Mouse (Mus musculus) cerebellum, postnatal 4 days (tissue): ENCODE results near the gene Ptrh2.

Source experiments
- DNase-seq, 2 experiments: peaks; one replicate each; pipeline ENCODE4 v3.0.0; 2022; ENCODE audit warnings: low spot score in 2 of 2, mixed read lengths in 1 of 2

Gene Ptrh2

GRCm38 (mm10) chr11:86668169-86668568, 15.6 kb upstream of the Ptrh2 start:
- no peak for DNase-seq

GRCm38 (mm10) chr11:86671041-86671675, 12.6 kb upstream of the Ptrh2 start:
- DNase-seq, result no peak

- DNase-seq, result no peak
Observed at GRCm38 (mm10) chr11:86672772-86673171, 11.0 kb upstream of the Ptrh2 start.

GRCm38 (mm10) chr11:86675520-86675919, 8.3 kb upstream of the Ptrh2 start:
- no peak for DNase-seq

GRCm38 (mm10) chr11:86678957-86679356, 4.8 kb upstream of the Ptrh2 start:
- DNase-seq, result no peak

GRCm38 (mm10) chr11:86680729-86681128, 3.1 kb upstream of the Ptrh2 start:
- DNase-seq, result no peak

- no peak for DNase-seq
Observed at GRCm38 (mm10) chr11:86681423-86681822, 2.4 kb upstream of the Ptrh2 start.

- DNase-seq, result no peak
Observed at GRCm38 (mm10) chr11:86682861-86683260, 924 bp upstream of the Ptrh2 start.

- DNase-seq, result no peak
Observed at GRCm38 (mm10) chr11:86684126-86685012, 584 bp downstream of the Ptrh2 start.

- no peak for DNase-seq
Observed at GRCm38 (mm10) chr11:86685366-86685765, 1.6 kb downstream of the Ptrh2 start.

GRCm38 (mm10) chr11:86690383-86690782, 6.6 kb downstream of the Ptrh2 start:
- no peak for DNase-seq

GRCm38 (mm10) chr11:86691482-86691881, 7.7 kb downstream of the Ptrh2 start:
- DNase-seq, result no peak

GRCm38 (mm10) chr11:86691956-86692355, 8.2 kb downstream of the Ptrh2 start:
- no peak for DNase-seq

GRCm38 (mm10) chr11:86692546-86692945, 8.8 kb downstream of the Ptrh2 start:
- no peak for DNase-seq

- no peak for DNase-seq
Observed at GRCm38 (mm10) chr11:86695461-86695860, 11.7 kb downstream of the Ptrh2 start.

- no peak for DNase-seq
Observed at GRCm38 (mm10) chr11:86701151-86701550, 17.4 kb downstream of the Ptrh2 start.

- DNase-seq, result no peak
Observed at GRCm38 (mm10) chr11:86714606-86715005, 30.8 kb downstream of the Ptrh2 start.

GRCm38 (mm10) chr11:86717306-86718065, 33.7 kb downstream of the Ptrh2 start:
- DNase-seq, result no peak

- DNase-seq, result no peak
Observed at GRCm38 (mm10) chr11:86718369-86718768, 34.6 kb downstream of the Ptrh2 start.

GRCm38 (mm10) chr11:86719390-86719789, 35.6 kb downstream of the Ptrh2 start:
- DNase-seq, result no peak

- no peak for DNase-seq
Observed at GRCm38 (mm10) chr11:86724004-86724403, 40.2 kb downstream of the Ptrh2 start.

GRCm38 (mm10) chr11:86724982-86725381, 41.2 kb downstream of the Ptrh2 start:
- no peak for DNase-seq
